Mouse (Mus musculus) G1E (cell line): Measurements from ENCODE around the gene Plin3. TPM values are rescaled to one million over a fixed set of nuclear protein-coding genes. Genes with fewer than 3 reads are reported as not detected.

Experiments
- ATAC-seq: 2 replicates; pipeline ENCODE4 v1.8.0; 2016; ENCODE audit warnings: mild to moderate bottlenecking; ENCODE audit not compliant: insufficient number of reproducible peaks, poor library complexity, low FRiP score, severe bottlenecking; ENCODE audit errors: extremely low read depth
- DNase-seq: peaks from one replicate; pipeline ENCODE4 v3.0.0; 2012; ENCODE audit warnings: low spot score
- H3K27me3 ChIP-seq: 2 replicates; pipeline ENCODE4 v1.6.1; 2012; ENCODE audit warnings: mild to moderate bottlenecking, low read length, inconsistent platforms; ENCODE audit not compliant: insufficient read depth
- H3K36me3 ChIP-seq: replicated peaks from 2 replicates; pipeline ENCODE3; 2012; ENCODE audit warnings: mild to moderate bottlenecking, inconsistent platforms
- H3K4me1 ChIP-seq: 2 replicates; pipeline ENCODE4 v1.6.1; 2012; ENCODE audit warnings: low read depth, low read length, inconsistent platforms, mixed read lengths; ENCODE audit not compliant: insufficient read depth
- H3K4me3 ChIP-seq: 2 replicates; pipeline ENCODE4 v1.5.1; 2012; ENCODE audit warnings: low read depth, mild to moderate bottlenecking, inconsistent platforms, low read length, moderate library complexity, mixed read lengths
- H3K9me3 ChIP-seq: replicated peaks from 2 replicates; pipeline ENCODE4 v1.6.1; 2012; ENCODE audit warnings: inconsistent platforms
- CTCF ChIP-seq: IDR thresholded peaks from 2 replicates; pipeline ENCODE4 v1.5.1; 2012; ENCODE audit warnings: low read depth, low read length, inconsistent platforms, mixed read lengths
- GATA1 ChIP-seq: IDR thresholded peaks from 2 replicates; pipeline ENCODE4 v1.6.1; 2012; ENCODE audit warnings: borderline replicate concordance, low read length, inconsistent platforms, mixed read lengths
- GATA2 ChIP-seq: IDR thresholded peaks from 2 replicates; pipeline ENCODE4 v1.6.1; 2012; ENCODE audit warnings: low read depth, low read length, inconsistent platforms, borderline replicate concordance
- POLR2AphosphoS5 ChIP-seq: IDR thresholded peaks from 2 replicates; pipeline ENCODE4 v1.6.1; 2012; ENCODE audit warnings: low read depth, low read length, inconsistent platforms; ENCODE audit not compliant: insufficient replicate concordance
- TAL1 ChIP-seq: conservative IDR thresholded peaks from 2 replicates; pipeline ENCODE4 v1.6.1; 2012; ENCODE audit warnings: low read depth, low read length, inconsistent platforms, mixed read lengths
- polyA plus RNA-seq: library from polyadenylated mRNA; stranded (reverse); fragments of >175 nt; gene quantifications from 2 replicates; pipeline ENCODE4 v1.2.3, GENCODE M21; 2012
- total RNA-seq, 2 experiments: library from RNA; stranded (forward) in 1 of 2; stranded (reverse) in 1 of 2; fragments of 200-1000 nt in 1 of 2; fragments of >200 nt in 1 of 2; fragmentation: Nextera tagmentation in 1 of 2; gene quantifications; 2 replicates each; pipeline ENCODE4 v1.2.3; 2014 to 2017

Plin3 gene
- total and polyA plus RNA-seq, 3 experiments, result 12.2 to 55.9 (median 12.3) TPM

DNA sequence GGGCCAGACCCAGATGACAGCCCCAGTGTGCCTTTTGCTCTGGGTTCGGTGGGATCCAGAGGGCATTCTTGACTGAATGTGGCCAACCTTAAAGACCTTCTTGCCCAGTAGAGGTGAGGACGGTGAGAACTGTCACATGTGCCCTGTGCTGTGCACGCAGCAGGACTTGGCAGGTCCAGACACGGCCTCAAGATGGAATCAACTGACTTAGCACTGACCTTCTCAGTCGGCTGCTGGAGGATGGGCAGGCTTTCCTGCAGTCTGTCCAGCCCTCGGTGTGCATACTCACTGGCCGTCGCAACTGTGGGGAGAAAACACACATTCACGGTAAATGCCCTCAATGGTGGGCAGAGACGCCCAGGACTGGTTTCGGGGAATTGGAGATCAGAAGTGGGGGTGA, 6.7 kb downstream of the Plin3 start:
- peaks cover 48% of the 10 kb centered on the region for H3K36me3 ChIP-seq
- no peak for TF ChIP-seq POLR2AphosphoS5
- no peak for TF ChIP-seq GATA1
- TF ChIP-seq CTCF, result no peak
- TF ChIP-seq GATA2, result no peak
- TF ChIP-seq TAL1, result no peak

GRCm38 (mm10) chr17:56283316-56283715, 9.4 kb downstream of the Plin3 start:
- ATAC-seq (no peak), DNase-seq (no peak)
- Histone ChIP-seq H3K4me3 (no peak overlapping the region; the same call in 1 of the 2 replicates), H3K9me3 (no peaks in the 10 kb centered on the region), H3K27me3 (no peaks in the 10 kb centered on the region), H3K4me1 (peaks cover 63% of the 10 kb centered on the region), H3K36me3 (peaks cover 65% of the 10 kb centered on the region)
- no peak for TF ChIP-seq GATA1
- TF ChIP-seq POLR2AphosphoS5, result no peak
- TF ChIP-seq CTCF, result no peak
- TF ChIP-seq GATA2, result no peak
- no peak for TF ChIP-seq TAL1

More for the DNA sequence above, 6.7 kb downstream of the Plin3 start:
- Histone ChIP-seq H3K27me3 (no peaks in the 10 kb centered on the region), H3K4me1 (peaks cover 73% of the 10 kb centered on the region), H3K9me3 (no peaks in the 10 kb centered on the region), H3K4me3 (no peak overlapping the region)
- DNase-seq (no peak), ATAC-seq (no peak)

GRCm38 (mm10) chr17:56282802-56283201, 9.9 kb downstream of the Plin3 start:
- no peaks in the 10 kb centered on the region for H3K9me3 ChIP-seq
- H3K4me1 ChIP-seq, result peaks cover 62% of the 10 kb centered on the region
- 0 out of 2 replicates have a peak overlapping the region, but pooled peaks have one; percentile 8 for H3K4me3 ChIP-seq
- peaks cover 65% of the 10 kb centered on the region for H3K36me3 ChIP-seq
- TF ChIP-seq GATA2 (no peak), GATA1 (no peak), CTCF (no peak), TAL1 (no peak), POLR2AphosphoS5 (no peak)
- no peaks in the 10 kb centered on the region for H3K27me3 ChIP-seq
- no peak for ATAC-seq
- no peak for DNase-seq

DNA sequence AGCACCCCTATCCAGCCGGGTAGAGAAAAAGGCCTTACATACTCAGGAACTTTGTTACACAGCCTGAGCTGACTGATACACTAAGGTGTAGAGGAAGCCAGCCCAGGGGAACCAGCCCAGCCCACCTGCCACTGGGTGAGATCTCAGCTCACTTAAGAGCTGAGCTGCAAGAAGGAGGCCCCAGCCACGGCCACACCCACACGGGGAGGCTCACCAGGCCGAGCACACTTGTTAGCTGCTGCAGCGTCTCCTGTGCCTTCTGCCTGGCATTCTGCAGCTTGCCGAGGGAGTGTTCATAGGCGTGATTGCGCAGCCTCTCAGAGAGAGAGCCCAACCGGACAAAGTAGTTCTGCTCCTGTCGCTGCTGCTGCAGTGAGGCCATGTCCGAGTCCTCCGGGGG, 11.5 kb downstream of the Plin3 start:
- Histone ChIP-seq H3K9me3 (no peaks in the 10 kb centered on the region), H3K27me3 (no peaks in the 10 kb centered on the region), H3K4me1 (peaks cover 61% of the 10 kb centered on the region), H3K36me3 (peaks cover 56% of the 10 kb centered on the region), H3K4me3 (peak overlapping the region; percentile 34; the same call in 1 of the 2 replicates)
- DNase-seq, result no peak
- ATAC-seq, result no peak
- no peak for TF ChIP-seq CTCF
- no peak for TF ChIP-seq TAL1
- TF ChIP-seq POLR2AphosphoS5, result no peak
- TF ChIP-seq GATA1, result no peak
- no peak for TF ChIP-seq GATA2

- Histone ChIP-seq H3K36me3 (peaks cover 40% of the 10 kb centered on the region), H3K4me3 (no peak overlapping the region), H3K9me3 (no peaks in the 10 kb centered on the region), H3K4me1 (peaks cover 67% of the 10 kb centered on the region), H3K27me3 (no peaks in the 10 kb centered on the region)
- TF ChIP-seq GATA2, result no peak
- TF ChIP-seq TAL1, result no peak
- DNase-seq (no peak), ATAC-seq (no peak)
These were observed 13.1 kb downstream of the Plin3 start for GRCm38 (mm10) chr17:56279481-56280155.

- TF ChIP-seq CTCF (no peak), GATA1 (no peak), GATA2 (no peak), TAL1 (no peak), POLR2AphosphoS5 (no peak)
- no peak for ATAC-seq
- DNase-seq, result no peak
- Histone ChIP-seq H3K4me1 (peaks cover 68% of the 10 kb centered on the region), H3K27me3 (no peaks in the 10 kb centered on the region), H3K9me3 (no peaks in the 10 kb centered on the region), H3K36me3 (peaks cover 41% of the 10 kb centered on the region), H3K4me3 (no peak overlapping the region)
These were observed 14.3 kb downstream of the Plin3 start for GRCm38 (mm10) chr17:56278340-56278739.

GRCm38 (mm10) chr17:56277567-56277893, 15.1 kb downstream of the Plin3 start:
- no peak for DNase-seq
- TF ChIP-seq POLR2AphosphoS5, result no peak
- TF ChIP-seq GATA2, result no peak
- TF ChIP-seq CTCF, result no peak
- no peak for TF ChIP-seq GATA1
- no peak for TF ChIP-seq TAL1
- peaks cover 63% of the 10 kb centered on the region for H3K4me1 ChIP-seq

More at GRCm38 (mm10) chr17:56277567-56277893, 15.1 kb downstream of the Plin3 start:
- H3K9me3 ChIP-seq, result no peaks in the 10 kb centered on the region
- no peak for ATAC-seq
- no peak overlapping the region; the same call in 1 of the 2 replicates for H3K4me3 ChIP-seq
- H3K27me3 ChIP-seq, result no peaks in the 10 kb centered on the region
- H3K36me3 ChIP-seq, result peaks cover 43% of the 10 kb centered on the region
